Mouse (Mus musculus): Measurements from ENCODE around the gene Ccdc18. TPM values are rescaled to one million over a fixed set of nuclear protein-coding genes. Genes with fewer than 3 reads are reported as not detected.
"Not testable (repeated sequence)": the region's sequence is repeated elsewhere in the genome, so short reads cannot be mapped to it uniquely, and the experiment has no call there.

Gene Ccdc18
- polyA plus RNA-seq, 1 experiment from 2014 or later: 7.7 TPM

DNA sequence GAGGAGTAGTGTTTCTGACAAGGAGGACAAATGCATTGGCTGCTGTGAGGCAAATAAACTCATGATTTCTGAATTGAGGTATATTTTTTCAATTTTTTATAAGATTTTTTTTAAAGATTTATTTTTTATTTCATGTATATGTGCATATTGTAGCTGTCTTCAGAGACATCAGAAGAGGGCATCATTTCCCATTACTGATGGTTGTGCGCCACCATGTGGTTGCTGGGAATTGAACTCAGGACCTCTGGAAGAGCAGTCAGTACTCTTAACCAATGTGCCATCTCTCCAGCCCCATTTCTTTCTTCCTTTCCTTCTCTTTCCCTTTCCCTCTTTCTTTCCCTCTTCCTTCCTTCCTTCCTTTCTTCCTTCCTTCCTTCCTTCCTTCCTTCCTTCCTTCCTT, 31.0 kb downstream of the Ccdc18 start:
- Histone ChIP-seq H3K9me3 (replicated peaks) (no peaks in the 10 kb centered on the region), H3K4me1 (no peaks in the 10 kb centered on the region), H3K4me3 (no peak overlapping the region), H3K36me3 (no peaks in the 10 kb centered on the region), H3K27ac (no peak overlapping the region), H3K27me3 (no peaks in the 10 kb centered on the region), H3K9ac (no peak overlapping the region), H3K4me2 (replicated peaks) (no peak overlapping the region)
- WGBS: 19% methylated on average over 1 of the region's 1 CpGs
- no peak for ATAC-seq (ENCODE audit: low FRiP score)

DNA sequence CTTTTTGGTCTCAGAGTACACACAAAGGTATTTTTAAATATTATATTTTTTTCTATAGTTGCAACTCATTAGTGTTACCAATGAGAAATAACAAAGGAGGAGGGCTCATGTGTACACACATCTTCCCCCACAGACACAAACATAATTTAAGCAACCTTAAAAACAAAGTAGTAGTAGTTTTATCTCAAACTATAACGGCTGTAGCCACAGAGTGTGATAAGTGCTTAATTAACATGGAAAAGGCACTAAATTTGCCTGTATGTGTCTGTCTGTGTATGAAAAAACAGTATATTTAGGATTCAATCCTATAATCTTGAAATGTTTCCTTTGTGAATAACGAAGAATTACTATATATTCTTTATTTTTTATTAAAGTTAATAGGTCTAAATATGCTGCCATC, 51.4 kb downstream of the Ccdc18 start:
- Histone ChIP-seq H3K36me3 (no peaks in the 10 kb centered on the region), H3K9me3 (replicated peaks) (no peaks in the 10 kb centered on the region), H3K4me3 (no peak overlapping the region), H3K4me1 (no peaks in the 10 kb centered on the region), H3K9ac (no peak overlapping the region), H3K4me2 (replicated peaks) (no peak overlapping the region), H3K27ac (no peak overlapping the region), H3K27me3 (no peaks in the 10 kb centered on the region)
- 90% methylated on average over 2 of the region's 2 CpGs for WGBS
- no peak for ATAC-seq (ENCODE audit: low FRiP score)

DNA sequence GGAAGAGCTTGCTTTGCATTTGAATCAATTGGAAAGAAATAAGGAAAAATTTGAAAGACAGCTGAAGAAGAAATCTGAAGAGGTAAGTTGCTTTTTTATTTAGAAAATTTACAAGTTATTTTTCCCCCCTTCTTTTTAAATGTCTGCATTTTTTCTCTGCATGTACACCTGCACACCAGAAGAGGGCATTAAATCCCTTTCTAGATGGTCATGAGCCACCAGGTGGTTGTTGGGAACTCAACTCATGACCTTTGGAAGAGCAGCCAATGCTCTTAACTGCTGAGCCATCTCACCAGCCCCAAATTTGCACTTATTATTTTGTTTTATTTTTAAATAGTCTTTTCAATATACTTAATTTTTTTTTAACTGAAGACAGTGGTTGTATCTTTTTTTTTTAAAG, 56.3 kb downstream of the Ccdc18 start:
- Histone ChIP-seq H3K4me2 (replicated peaks) (no peak overlapping the region), H3K36me3 (no peaks in the 10 kb centered on the region), H3K4me3 (no peak overlapping the region), H3K4me1 (no peaks in the 10 kb centered on the region), H3K9me3 (replicated peaks) (no peaks in the 10 kb centered on the region), H3K27ac (no peak overlapping the region), H3K9ac (no peak overlapping the region), H3K27me3 (no peaks in the 10 kb centered on the region)
- ATAC-seq (ENCODE audit: low FRiP score): no peak

DNA sequence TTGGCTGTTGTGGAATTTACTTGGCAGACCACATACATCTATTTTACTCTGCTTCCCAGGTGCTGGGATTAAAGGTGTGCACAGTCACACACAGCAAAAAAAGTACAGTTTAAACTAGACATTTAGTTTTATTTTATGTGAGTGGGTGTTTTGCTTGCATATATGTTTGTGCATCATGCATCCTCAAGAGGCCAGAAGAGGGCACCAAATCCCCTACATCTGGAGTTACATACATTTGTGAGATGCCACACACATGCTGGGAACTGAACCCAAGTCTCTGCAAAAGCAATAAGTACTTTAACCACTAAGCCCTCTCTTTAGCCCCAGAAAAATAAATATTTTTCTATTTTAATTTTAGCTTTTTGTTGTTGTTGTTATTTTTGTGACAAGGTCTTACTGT, 73.3 kb downstream of the Ccdc18 start:
- H3K4me3 ChIP-seq: no peak overlapping the region
- H3K4me1 ChIP-seq: no peaks in the 10 kb centered on the region
- no peaks in the 10 kb centered on the region for H3K27me3 ChIP-seq
- H3K9me3 ChIP-seq (replicated peaks): no peaks in the 10 kb centered on the region
- no peak overlapping the region for H3K4me2 ChIP-seq (replicated peaks)
- no peak overlapping the region for H3K9ac ChIP-seq
- no peaks in the 10 kb centered on the region for H3K36me3 ChIP-seq
- no peak overlapping the region for H3K27ac ChIP-seq
- ATAC-seq (ENCODE audit: low FRiP score): no peak

DNA sequence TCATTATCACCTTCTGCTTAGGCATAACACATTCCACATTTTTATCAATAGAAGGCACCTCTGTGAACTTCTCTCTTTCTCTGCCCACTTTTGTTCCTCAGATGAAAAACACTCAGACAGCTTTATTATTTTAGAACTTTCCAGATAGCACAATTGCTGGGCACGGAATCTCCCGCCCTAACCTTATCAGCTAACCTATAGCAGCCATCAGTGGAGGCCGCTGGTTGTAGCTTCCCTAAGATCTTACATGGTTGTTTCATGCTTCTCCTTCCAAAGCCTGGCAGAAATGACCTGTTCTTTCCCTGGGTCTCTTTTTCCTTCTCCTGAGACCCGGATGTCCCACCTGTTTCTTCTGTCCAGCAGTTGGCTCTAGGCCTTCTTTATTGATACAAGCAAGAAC, 78.8 kb downstream of the Ccdc18 start:
- no peaks in the 10 kb centered on the region for H3K4me1 ChIP-seq
- H3K27ac ChIP-seq: no peak overlapping the region
- no peak overlapping the region for H3K9ac ChIP-seq
- H3K27me3 ChIP-seq: no peaks in the 10 kb centered on the region
- H3K9me3 ChIP-seq (replicated peaks): no peaks in the 10 kb centered on the region
- 86% methylated on average over 4 of the region's 4 CpGs for WGBS
- H3K4me2 ChIP-seq (replicated peaks): no peak overlapping the region
- H3K4me3 ChIP-seq: no peak overlapping the region
- ATAC-seq (ENCODE audit: low FRiP score): no peak
- H3K36me3 ChIP-seq: no peaks in the 10 kb centered on the region

DNA sequence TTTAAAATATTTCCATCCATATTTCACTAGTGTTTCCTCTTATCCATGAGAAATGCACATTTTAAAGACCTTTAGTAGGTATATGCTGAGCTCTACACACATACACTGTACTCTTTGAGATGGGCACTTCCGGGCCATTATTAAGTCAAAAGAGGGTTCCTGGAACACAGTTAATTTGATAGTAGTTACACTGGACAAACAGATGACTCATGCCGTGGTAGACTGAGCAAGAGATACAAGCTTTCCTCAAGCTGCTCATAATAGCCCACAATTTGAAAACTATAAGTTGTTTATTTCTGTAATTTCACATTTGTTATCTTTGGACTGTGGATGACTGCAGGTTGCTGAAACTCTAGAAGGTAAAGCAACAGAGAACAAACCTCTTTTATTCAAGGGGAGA, 82.3 kb downstream of the Ccdc18 start:
- H3K4me2 ChIP-seq (replicated peaks): no peak overlapping the region
- no peaks in the 10 kb centered on the region for H3K36me3 ChIP-seq
- no peak overlapping the region for H3K9ac ChIP-seq
- no peaks in the 10 kb centered on the region for H3K9me3 ChIP-seq (replicated peaks)
- 95% methylated on average over 2 of the region's 2 CpGs for WGBS
- no peak for ATAC-seq (ENCODE audit: low FRiP score)
- H3K4me1 ChIP-seq: no peaks in the 10 kb centered on the region
- no peak overlapping the region for H3K27ac ChIP-seq
- H3K27me3 ChIP-seq: no peaks in the 10 kb centered on the region
- no peak overlapping the region for H3K4me3 ChIP-seq

DNA sequence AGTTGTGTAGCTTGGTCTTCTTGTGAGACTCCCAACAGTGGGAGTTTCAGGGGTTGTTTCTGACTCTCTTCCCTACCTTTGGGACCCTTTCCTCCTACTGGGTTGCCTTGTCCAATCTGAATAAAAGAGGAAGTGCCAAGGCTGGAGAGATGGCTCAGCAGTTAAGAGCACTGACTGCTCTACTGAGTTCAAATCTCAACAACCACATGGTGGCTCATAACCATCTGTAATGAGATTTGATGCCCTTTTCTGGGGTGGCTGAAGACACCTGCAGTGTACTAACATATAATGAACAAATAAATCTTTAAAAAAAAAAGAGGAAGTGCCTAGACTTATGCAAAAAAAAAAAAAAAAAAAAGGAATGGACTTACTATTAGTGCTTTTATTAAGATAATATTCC, 91.4 kb downstream of the Ccdc18 start:
- no peak overlapping the region for H3K4me2 ChIP-seq (replicated peaks)

DNA sequence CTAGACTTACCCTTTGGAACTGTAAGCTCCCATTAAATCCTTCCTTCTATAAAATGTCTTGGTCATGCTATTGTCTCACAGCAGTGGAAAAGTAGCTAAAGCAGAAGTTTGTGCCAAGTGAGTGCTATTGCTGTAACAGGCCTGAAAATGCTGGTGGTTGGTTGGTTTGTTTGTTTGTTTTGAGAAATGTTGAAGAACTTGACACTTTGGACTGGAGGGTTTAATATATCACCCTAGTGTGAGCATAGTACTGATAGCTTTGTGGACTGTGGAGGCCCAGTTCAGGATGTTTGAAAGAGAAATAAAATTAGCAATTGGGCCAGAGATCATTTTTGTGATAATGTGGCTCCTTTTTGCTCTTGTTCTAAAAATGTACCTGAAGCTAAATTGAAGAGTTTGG, 93.5 kb downstream of the Ccdc18 start:
- Histone ChIP-seq H3K4me2 (replicated peaks) (no peak overlapping the region), H3K27ac (no peak overlapping the region), H3K9me3 (replicated peaks) (no peaks in the 10 kb centered on the region), H3K4me1 (no peaks in the 10 kb centered on the region), H3K27me3 (no peaks in the 10 kb centered on the region), H3K4me3 (no peak overlapping the region), H3K9ac (no peak overlapping the region), H3K36me3 (no peaks in the 10 kb centered on the region)
- no peak for ATAC-seq (ENCODE audit: low FRiP score)

More for the DNA sequence above, 91.4 kb downstream of the Ccdc18 start:
- no peaks in the 10 kb centered on the region for H3K27me3 ChIP-seq
- H3K4me1 ChIP-seq: no peaks in the 10 kb centered on the region
- ATAC-seq (ENCODE audit: low FRiP score): no peak
- no peak overlapping the region for H3K9ac ChIP-seq
- H3K36me3 ChIP-seq: no peaks in the 10 kb centered on the region
- H3K4me3 ChIP-seq: no peak overlapping the region
- no peak overlapping the region for H3K27ac ChIP-seq
- no peaks in the 10 kb centered on the region for H3K9me3 ChIP-seq (replicated peaks)

DNA sequence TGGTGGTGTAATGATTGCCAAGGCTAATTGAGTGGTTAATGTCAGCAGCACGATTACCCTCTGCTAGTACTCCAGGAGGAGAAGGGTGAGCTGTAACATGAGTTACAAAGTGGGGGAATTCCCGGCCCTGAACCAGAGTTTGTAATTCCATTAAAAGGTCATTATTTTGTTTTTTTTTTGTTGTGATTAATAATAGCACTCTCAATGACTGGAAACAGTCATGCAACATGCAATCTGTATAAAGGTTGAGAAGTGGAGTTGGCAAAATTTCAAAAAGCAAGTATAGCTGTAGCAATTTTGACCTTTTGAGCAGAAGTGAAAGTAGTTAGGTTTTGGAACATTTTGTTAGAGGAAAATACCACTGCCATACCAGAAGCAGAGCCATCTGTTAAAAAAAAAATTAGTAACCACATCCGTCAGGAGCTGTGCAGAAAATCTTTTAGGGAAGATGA, 113.7 kb downstream of the Ccdc18 start:
- ATAC-seq (ENCODE audit: low FRiP score): no peak
- Histone ChIP-seq H3K9ac (no peak overlapping the region), H3K9me3 (replicated peaks) (no peaks in the 10 kb centered on the region), H3K27me3 (no peaks in the 10 kb centered on the region), H3K27ac (no peak overlapping the region), H3K36me3 (no peaks in the 10 kb centered on the region), H3K4me1 (no peaks in the 10 kb centered on the region), H3K4me3 (no peak overlapping the region), H3K4me2 (replicated peaks) (no peak overlapping the region)
- WGBS: 75% methylated on average over 3 of the region's 3 CpGs

DNA sequence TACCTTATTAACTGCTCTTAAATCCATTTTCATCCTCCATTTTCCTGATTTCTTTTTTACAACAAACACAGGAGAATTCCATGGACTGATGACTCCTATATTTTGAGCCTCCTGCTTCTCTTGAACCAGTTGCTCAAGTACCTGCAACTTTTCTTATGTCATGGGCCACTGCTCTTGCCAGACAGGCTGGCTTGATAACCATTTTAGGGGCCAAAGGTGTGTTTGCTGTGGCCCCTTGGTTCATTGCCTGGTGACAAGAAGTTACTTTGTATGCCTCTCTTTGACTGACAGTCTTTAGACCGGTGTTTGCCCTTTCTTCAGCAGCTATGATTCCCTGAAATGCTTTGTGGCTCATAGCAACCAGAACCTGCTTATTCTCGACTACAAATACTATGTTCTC, 117.4 kb downstream of the Ccdc18 start:
- WGBS: 60% methylated on average over 2 of the region's 2 CpGs
- Histone ChIP-seq H3K4me3 (no peak overlapping the region), H3K9me3 (replicated peaks) (no peaks in the 10 kb centered on the region), H3K27me3 (no peaks in the 10 kb centered on the region), H3K36me3 (no peaks in the 10 kb centered on the region), H3K4me2 (replicated peaks) (no peak overlapping the region), H3K27ac (no peak overlapping the region), H3K4me1 (no peaks in the 10 kb centered on the region), H3K9ac (no peak overlapping the region)
- ATAC-seq (ENCODE audit: low FRiP score): no peak

DNA sequence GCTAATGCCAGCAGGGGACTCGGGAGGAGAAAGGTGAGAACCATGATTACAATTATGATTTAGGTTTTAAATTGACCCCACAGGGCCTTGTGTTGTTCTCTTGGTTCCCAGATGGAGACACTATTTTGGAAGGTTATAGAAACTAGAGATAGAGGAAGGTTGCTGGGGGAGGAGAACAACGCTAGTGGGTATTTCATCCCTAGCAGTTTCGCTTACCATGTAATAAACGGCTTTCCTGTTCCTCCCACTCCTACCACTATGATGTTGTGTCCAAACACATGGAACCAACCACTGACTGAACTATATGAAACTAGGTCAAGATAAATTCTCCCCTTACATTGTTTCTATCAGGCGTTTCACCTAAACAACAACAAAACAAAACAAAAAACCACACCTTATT, 122.6 kb downstream of the Ccdc18 start:
- Histone ChIP-seq H3K4me1 (no peaks in the 10 kb centered on the region), H3K4me2 (replicated peaks) (no peak overlapping the region), H3K36me3 (no peaks in the 10 kb centered on the region), H3K27ac (no peak overlapping the region), H3K4me3 (no peak overlapping the region), H3K9me3 (replicated peaks) (no peaks in the 10 kb centered on the region), H3K9ac (no peak overlapping the region), H3K27me3 (no peaks in the 10 kb centered on the region)
- no peak for ATAC-seq (ENCODE audit: low FRiP score)
- 86% methylated on average over 5 of the region's 5 CpGs for WGBS

DNA sequence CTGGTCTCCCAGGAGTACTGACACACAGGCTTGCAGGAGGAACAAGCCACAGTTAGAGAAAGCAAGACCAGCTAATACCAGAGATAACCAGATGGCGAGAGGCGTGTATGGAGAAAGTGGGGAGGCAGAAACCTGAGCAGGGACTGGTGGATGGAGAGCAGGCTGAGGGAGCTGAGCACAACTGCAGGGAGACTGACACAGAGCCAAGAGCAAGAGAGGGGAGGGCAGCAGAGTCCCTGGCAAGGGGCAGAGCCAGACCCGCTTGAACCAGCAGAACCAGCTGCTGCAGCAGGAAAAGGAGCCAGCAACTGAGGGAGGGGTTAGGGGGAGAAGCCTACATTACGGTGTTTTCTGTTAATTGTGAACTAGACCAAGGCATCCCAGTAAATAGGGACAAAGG, 130.0 kb downstream of the Ccdc18 start:
- H3K4me3 ChIP-seq: no peak overlapping the region
- no peak for ATAC-seq (ENCODE audit: low FRiP score)

DNA sequence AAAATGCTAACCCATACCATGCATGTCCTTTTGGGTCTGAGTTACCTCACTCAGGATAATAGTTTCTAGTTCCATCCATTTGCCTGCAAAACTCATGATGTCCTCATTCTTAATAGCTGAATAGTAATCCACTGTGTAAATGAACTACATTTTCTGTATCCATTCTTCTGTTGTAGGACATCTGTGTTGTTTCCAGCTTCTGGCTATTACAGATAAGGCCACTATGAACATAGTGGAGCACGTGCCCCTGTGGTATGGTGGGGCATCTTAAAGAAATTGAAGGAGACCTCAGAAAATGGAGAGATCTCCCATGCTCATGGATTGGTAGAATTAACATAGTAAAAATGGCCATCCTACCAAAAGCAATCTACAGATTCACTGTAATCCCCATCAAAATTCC, 131.1 kb downstream of the Ccdc18 start:
- not testable (repeated sequence) for H3K9ac ChIP-seq; H3K36me3 ChIP-seq; H3K27ac ChIP-seq; ATAC-seq (ENCODE audit: low FRiP score); H3K4me2 ChIP-seq (replicated peaks); H3K27me3 ChIP-seq; H3K9me3 ChIP-seq (replicated peaks); H3K4me1 ChIP-seq; H3K4me3 ChIP-seq
- WGBS: 84% methylated on average over 1 of the region's 1 CpGs

More for the DNA sequence above, 130.0 kb downstream of the Ccdc18 start:
- no peak overlapping the region for H3K27ac ChIP-seq
- H3K4me1 ChIP-seq: peaks cover 2% of the 10 kb centered on the region
- H3K27me3 ChIP-seq: no peaks in the 10 kb centered on the region
- 40% methylated on average over 4 of the region's 4 CpGs for WGBS
- no peaks in the 10 kb centered on the region for H3K9me3 ChIP-seq (replicated peaks)
- no peak overlapping the region for H3K9ac ChIP-seq
- no peaks in the 10 kb centered on the region for H3K36me3 ChIP-seq
- no peak overlapping the region for H3K4me2 ChIP-seq (replicated peaks)

DNA sequence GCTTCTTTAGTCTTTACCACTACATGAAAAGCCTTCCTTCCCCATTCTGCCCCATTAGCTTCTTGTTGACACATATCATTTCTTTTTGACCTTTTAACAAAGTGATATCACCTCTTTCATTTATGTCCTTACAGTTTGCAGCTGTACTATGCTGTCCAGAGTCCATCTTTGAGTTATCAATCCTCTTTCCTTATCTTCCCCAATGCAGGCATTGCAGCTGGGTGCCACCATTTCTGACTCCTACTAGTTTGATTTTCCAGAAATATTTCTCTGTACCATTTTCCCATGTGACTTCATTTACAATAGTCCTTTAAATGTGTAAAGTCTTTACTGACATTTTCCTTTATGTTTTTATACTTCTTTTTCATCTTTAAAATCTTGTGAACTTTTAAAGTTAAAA, 134.3 kb downstream of the Ccdc18 start:
- H3K4me2 ChIP-seq (replicated peaks): no peak overlapping the region
- no peaks in the 10 kb centered on the region for H3K36me3 ChIP-seq
- no peak overlapping the region for H3K27ac ChIP-seq
- H3K4me1 ChIP-seq: peaks cover 25% of the 10 kb centered on the region
- H3K9me3 ChIP-seq (replicated peaks): no peaks in the 10 kb centered on the region
- no peaks in the 10 kb centered on the region for H3K27me3 ChIP-seq
- H3K9ac ChIP-seq: no peak overlapping the region
- no peak overlapping the region for H3K4me3 ChIP-seq
- ATAC-seq (ENCODE audit: low FRiP score): no peak
